Mouse (Mus musculus) neural tube, embryonic 15.5 days (tissue): Measurements from ENCODE around the gene Ppfibp1. TPM values are rescaled to one million over a fixed set of nuclear protein-coding genes. Genes with fewer than 3 reads are reported as not detected.
"Not testable (repeated sequence)": the region's sequence is repeated elsewhere in the genome, so short reads cannot be mapped to it uniquely, and the experiment has no call there.

Experiments used
- ATAC-seq: fragments of 200-750 bp; cut with Nextera tagmentation; 2 replicates; pipeline ENCODE4 v1.8.0; 2017; ENCODE audit warnings: mild to moderate bottlenecking, moderate TSS enrichment, moderate library complexity; ENCODE audit not compliant: low FRiP score
- H3K27ac ChIP-seq: fragments of 300-500 bp; sonication (generic); replicated peaks from 2 replicates; pipeline ENCODE4 v1.5.1; 2015; ENCODE audit warnings: mild to moderate bottlenecking, inconsistent platforms
- H3K27me3 ChIP-seq: fragments of 300-500 bp; sonication (generic); replicated peaks from 2 replicates; pipeline ENCODE4 v1.6.1; 2015; ENCODE audit warnings: inconsistent platforms
- H3K36me3 ChIP-seq: fragments of 300-500 bp; sonication (generic); 2 replicates; pipeline ENCODE4 v1.6.1; 2015; ENCODE audit warnings: inconsistent platforms
- H3K4me1 ChIP-seq: fragments of 300-500 bp; sonication (generic); 2 replicates; pipeline ENCODE4 v1.6.1; 2015; ENCODE audit warnings: inconsistent platforms
- H3K4me2 ChIP-seq: fragments of 300-500 bp; sonication (generic); 2 replicates; pipeline ENCODE4 v1.6.1; 2015; ENCODE audit warnings: inconsistent platforms, mild to moderate bottlenecking, moderate library complexity
- H3K4me3 ChIP-seq: fragments of 300-500 bp; sonication (generic); replicated peaks from 2 replicates; pipeline ENCODE4 v1.5.1; 2015; ENCODE audit warnings: mild to moderate bottlenecking, inconsistent platforms
- H3K9ac ChIP-seq: fragments of 300-500 bp; sonication (generic); replicated peaks from 2 replicates; pipeline ENCODE4 v1.6.1; 2015; ENCODE audit warnings: mild to moderate bottlenecking, inconsistent platforms
- H3K9me3 ChIP-seq: fragments of 300-500 bp; sonication (generic); replicated peaks from 2 replicates; pipeline ENCODE4 v1.6.1; 2016; ENCODE audit warnings: inconsistent platforms
- WGBS: fragments of 180-500 bp; shearing (Covaris S2); methylation state at CpG from one replicate; pipeline ENCODE4 v1.1.7; 2015; ENCODE audit warnings: mixed read lengths; 5-methylcytosine and 5-hydroxymethylcytosine counted together
- polyA plus RNA-seq: library from polyadenylated mRNA; unstranded; fragments of >200 nt; fragmentation: Nextera tagmentation; extraction: Ambion mirVana; gene quantifications from 2 replicates; pipeline ENCODE4 v1.2.1, GENCODE M21; 2015

Ppfibp1 gene
- polyA plus RNA-seq, 1 experiment from 2014 or later: 12.8 TPM

- no peaks in the 10 kb centered on the region for H3K27me3 ChIP-seq
- H3K4me2 ChIP-seq: no peak overlapping the region
- WGBS: 92% methylated on average over 2 of the region's 2 CpGs
- no peaks in the 10 kb centered on the region for H3K4me1 ChIP-seq
- ATAC-seq: no peak
- H3K36me3 ChIP-seq: no peaks in the 10 kb centered on the region
- H3K9me3 ChIP-seq: no peaks in the 10 kb centered on the region
- no peak overlapping the region for H3K9ac ChIP-seq
- H3K27ac ChIP-seq: no peak overlapping the region
- H3K4me3 ChIP-seq: no peak overlapping the region
Measured at GRCm38 (mm10) chr6:146863154-146863553, 25.1 kb upstream of the Ppfibp1 start.

- not testable (repeated sequence) for H3K27ac ChIP-seq, H3K9me3 ChIP-seq, H3K27me3 ChIP-seq, ATAC-seq, H3K4me1 ChIP-seq, H3K4me2 ChIP-seq, H3K9ac ChIP-seq, H3K4me3 ChIP-seq, H3K36me3 ChIP-seq
- 96% methylated on average over 3 of the region's 5 CpGs for WGBS
Measured at GRCm38 (mm10) chr6:146864370-146864769, 23.9 kb upstream of the Ppfibp1 start.

DNA sequence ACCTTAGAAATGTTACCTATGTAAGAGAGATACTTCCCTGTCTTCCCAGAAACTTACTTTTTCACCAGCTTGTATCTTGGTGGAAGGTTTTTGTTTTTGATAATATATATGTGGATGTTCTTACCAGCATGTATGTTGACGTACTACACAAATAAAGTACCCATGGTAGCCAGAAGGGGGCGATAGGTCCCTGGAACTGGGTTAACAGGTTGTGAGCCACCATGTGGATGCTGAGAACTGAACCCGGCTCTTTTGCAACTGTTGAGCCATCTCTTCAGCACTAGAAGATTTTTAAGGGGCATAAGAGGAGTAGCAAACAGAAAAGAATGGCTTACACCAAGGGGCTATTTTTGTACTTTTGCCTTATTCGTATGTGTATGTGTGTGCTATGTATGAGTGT, 22.6 kb upstream of the Ppfibp1 start:
- H3K4me1 ChIP-seq: no peaks in the 10 kb centered on the region
- no peaks in the 10 kb centered on the region for H3K9me3 ChIP-seq
- no peak overlapping the region for H3K4me3 ChIP-seq
- no peak overlapping the region for H3K9ac ChIP-seq
- ATAC-seq: no peak
- WGBS: 79% methylated on average over 4 of the region's 4 CpGs
- H3K27me3 ChIP-seq: no peaks in the 10 kb centered on the region
- no peak overlapping the region for H3K4me2 ChIP-seq
- no peak overlapping the region for H3K27ac ChIP-seq
- no peaks in the 10 kb centered on the region for H3K36me3 ChIP-seq

GRCm38 (mm10) chr6:146871975-146872374, 16.3 kb upstream of the Ppfibp1 start:
- H3K27ac ChIP-seq: no peak overlapping the region
- ATAC-seq: no peak
- 94% methylated on average over 4 of the region's 4 CpGs for WGBS

DNA sequence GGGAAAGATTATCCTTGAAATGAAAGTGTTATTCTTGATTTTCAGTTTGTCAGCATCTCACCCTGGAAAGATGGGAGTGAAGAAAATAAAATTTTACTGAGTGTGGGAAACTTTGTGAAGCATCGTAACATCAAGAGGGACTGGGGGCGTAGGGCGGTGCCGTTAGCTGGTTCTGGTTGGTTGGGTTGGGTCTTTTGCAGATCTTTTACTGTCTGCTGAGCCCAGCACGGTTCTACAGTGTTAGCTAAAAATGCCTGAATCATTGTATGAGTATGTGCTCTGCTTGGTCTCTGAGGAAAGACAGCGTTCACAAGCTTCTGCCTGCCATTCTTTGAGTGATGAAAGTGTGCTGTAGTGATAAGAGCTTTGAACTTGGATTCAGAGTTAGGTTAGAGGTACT, 13.9 kb upstream of the Ppfibp1 start:
- no peak for ATAC-seq
- Histone ChIP-seq H3K9ac (no peak overlapping the region), H3K36me3 (no peaks in the 10 kb centered on the region), H3K27me3 (no peaks in the 10 kb centered on the region), H3K4me1 (no peaks in the 10 kb centered on the region), H3K9me3 (no peaks in the 10 kb centered on the region), H3K4me2 (no peak overlapping the region), H3K27ac (no peak overlapping the region), H3K4me3 (no peak overlapping the region)
- WGBS: 80% methylated on average over 6 of the region's 6 CpGs

More at GRCm38 (mm10) chr6:146871975-146872374, 16.3 kb upstream of the Ppfibp1 start:
- Histone ChIP-seq H3K4me3 (no peak overlapping the region), H3K9ac (no peak overlapping the region), H3K27me3 (no peaks in the 10 kb centered on the region), H3K9me3 (no peaks in the 10 kb centered on the region), H3K4me2 (no peak overlapping the region), H3K36me3 (no peaks in the 10 kb centered on the region), H3K4me1 (no peaks in the 10 kb centered on the region)

GRCm38 (mm10) chr6:146876820-146877219, 11.5 kb upstream of the Ppfibp1 start:
- no peak overlapping the region for H3K4me2 ChIP-seq
- no peaks in the 10 kb centered on the region for H3K36me3 ChIP-seq
- no peaks in the 10 kb centered on the region for H3K4me1 ChIP-seq
- no peak overlapping the region for H3K9ac ChIP-seq
- no peak overlapping the region for H3K27ac ChIP-seq
- WGBS: 98% methylated on average over 2 of the region's 2 CpGs
- no peaks in the 10 kb centered on the region for H3K27me3 ChIP-seq
- ATAC-seq: no peak
- no peaks in the 10 kb centered on the region for H3K9me3 ChIP-seq
- no peak overlapping the region for H3K4me3 ChIP-seq

DNA sequence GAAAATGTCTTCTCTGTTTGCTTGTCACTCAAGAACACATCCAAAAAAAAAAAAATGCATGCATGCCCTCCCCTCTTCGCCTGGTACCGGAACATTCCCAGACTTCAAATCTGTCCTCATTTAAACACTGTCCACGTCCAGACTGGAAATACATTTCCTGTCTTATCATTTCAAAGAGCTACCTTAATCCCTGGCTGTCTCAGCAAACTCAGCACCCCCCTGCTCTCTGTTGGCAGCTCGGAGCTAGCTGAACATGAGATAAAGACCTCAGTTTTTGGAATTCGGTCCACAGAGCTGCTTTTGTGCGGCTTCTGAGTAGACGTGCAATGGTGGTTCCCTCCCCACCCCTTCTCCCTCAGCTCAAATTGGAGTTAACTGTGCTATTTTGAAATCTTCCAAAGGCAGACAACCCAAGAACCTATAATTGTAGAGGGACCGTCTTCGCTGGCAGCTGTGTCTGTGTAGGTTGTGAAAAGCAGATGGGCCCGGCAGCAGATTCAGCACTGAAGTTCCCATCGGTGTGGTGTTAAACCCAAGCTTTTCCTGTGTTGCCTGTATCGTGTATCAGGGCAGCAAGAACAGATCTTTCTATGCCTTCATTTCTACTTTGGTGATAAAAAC, 10.8 kb upstream of the Ppfibp1 start:
- 93% methylated on average over 12 of the region's 12 CpGs for WGBS
- Histone ChIP-seq H3K4me1 (no peaks in the 10 kb centered on the region), H3K4me3 (no peak overlapping the region), H3K9ac (no peak overlapping the region), H3K27me3 (no peaks in the 10 kb centered on the region), H3K36me3 (no peaks in the 10 kb centered on the region), H3K4me2 (no peak overlapping the region), H3K9me3 (no peaks in the 10 kb centered on the region), H3K27ac (no peak overlapping the region)
- no peak for ATAC-seq

GRCm38 (mm10) chr6:146878926-146879325, 9.4 kb upstream of the Ppfibp1 start:
- WGBS: 41% methylated on average over 10 of the region's 10 CpGs
- no peaks in the 10 kb centered on the region for H3K27me3 ChIP-seq
- H3K36me3 ChIP-seq: no peaks in the 10 kb centered on the region
- no peaks in the 10 kb centered on the region for H3K4me1 ChIP-seq
- ATAC-seq: no peak
- H3K9ac ChIP-seq: no peak overlapping the region
- no peak overlapping the region for H3K27ac ChIP-seq
- no peaks in the 10 kb centered on the region for H3K9me3 ChIP-seq
- H3K4me2 ChIP-seq: no peak overlapping the region
- H3K4me3 ChIP-seq: no peak overlapping the region

DNA sequence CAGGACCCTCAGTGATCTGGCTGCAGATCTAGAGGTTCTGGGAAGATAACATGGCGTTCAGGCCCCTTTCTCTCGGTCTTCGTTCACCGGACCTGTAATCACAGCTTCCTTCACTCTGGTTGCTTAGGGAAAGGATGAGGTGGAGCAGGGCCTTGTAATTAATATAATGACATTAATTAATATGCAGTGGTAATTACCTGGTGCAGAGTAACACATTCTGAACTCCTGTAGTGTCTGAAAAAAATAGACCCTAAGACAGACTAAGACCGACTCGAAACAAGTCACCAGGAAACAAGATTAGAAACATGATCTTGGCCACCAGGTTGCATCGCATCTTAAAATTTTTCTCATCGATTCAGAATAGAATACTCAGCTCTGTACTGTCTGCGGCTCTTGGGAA, 8.4 kb upstream of the Ppfibp1 start:
- H3K4me1 ChIP-seq: no peaks in the 10 kb centered on the region
- no peaks in the 10 kb centered on the region for H3K9me3 ChIP-seq
- H3K27ac ChIP-seq: no peak overlapping the region
- ATAC-seq: no peak
- WGBS: 91% methylated on average over 9 of the region's 9 CpGs
- H3K36me3 ChIP-seq: no peaks in the 10 kb centered on the region
- H3K4me2 ChIP-seq: no peak overlapping the region
- no peak overlapping the region for H3K4me3 ChIP-seq
- no peaks in the 10 kb centered on the region for H3K27me3 ChIP-seq
- no peak overlapping the region for H3K9ac ChIP-seq

DNA sequence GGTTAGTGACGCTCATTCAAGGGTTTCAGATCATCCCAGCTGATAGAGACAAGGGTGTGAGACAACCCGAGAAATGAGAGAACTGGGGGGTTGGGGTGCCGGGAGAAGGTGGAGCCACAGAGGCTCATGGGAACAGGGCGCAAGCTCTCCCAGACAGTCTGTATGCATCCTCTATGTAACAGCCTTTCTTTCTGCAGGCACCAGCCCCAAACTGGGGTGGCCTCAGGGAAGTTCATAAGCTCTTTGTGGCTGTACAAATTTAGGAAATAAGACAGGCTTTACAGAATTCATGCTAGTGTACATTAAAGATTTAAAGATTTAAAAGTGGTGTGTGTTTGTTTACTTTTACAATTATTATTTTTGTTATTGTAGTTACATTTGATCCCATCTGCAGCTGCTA, 8.0 kb upstream of the Ppfibp1 start:
- no peaks in the 10 kb centered on the region for H3K4me1 ChIP-seq
- 88% methylated on average over 4 of the region's 4 CpGs for WGBS
- H3K9ac ChIP-seq: no peak overlapping the region
- no peaks in the 10 kb centered on the region for H3K36me3 ChIP-seq
- no peak overlapping the region for H3K4me3 ChIP-seq
- H3K4me2 ChIP-seq: no peak overlapping the region
- H3K9me3 ChIP-seq: no peaks in the 10 kb centered on the region
- no peak overlapping the region for H3K27ac ChIP-seq
- H3K27me3 ChIP-seq: no peaks in the 10 kb centered on the region
- ATAC-seq: no peak

- ATAC-seq: no peak
- H3K36me3 ChIP-seq: no peaks in the 10 kb centered on the region
- no peak overlapping the region for H3K4me2 ChIP-seq
- H3K9ac ChIP-seq: no peak overlapping the region
- H3K4me1 ChIP-seq: 0 out of 2 replicates have a peak, but pooled peaks cover 4% of the 10 kb centered on the region
- H3K27ac ChIP-seq: no peak overlapping the region
- WGBS: 68% methylated on average over 13 of the region's 13 CpGs
- no peak overlapping the region for H3K4me3 ChIP-seq
- H3K9me3 ChIP-seq: no peaks in the 10 kb centered on the region
- no peaks in the 10 kb centered on the region; the same call in 1 of the 2 replicates for H3K27me3 ChIP-seq
Measured at GRCm38 (mm10) chr6:146881896-146882770, 6.2 kb upstream of the Ppfibp1 start.

DNA sequence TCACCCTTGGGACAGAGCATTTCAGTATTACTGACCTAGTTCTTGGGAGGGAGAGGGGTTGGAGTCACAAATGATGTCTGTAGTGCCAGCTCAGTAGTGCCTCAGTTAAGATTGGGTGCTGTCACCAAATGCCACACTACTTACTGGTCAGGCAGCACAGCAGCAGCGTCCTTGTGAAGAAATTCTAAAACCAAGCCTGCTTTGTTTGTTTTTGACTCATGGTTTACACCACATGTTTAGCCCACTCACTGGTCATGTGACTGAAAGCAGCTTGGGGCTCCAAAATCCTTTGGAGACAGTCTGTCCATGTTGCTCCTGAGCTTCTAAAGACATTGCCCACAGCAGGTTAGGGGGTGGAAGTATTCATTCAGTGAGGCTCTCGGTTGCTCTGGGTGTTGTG, 4.9 kb upstream of the Ppfibp1 start:
- ATAC-seq: no peak
- Histone ChIP-seq H3K36me3 (no peaks in the 10 kb centered on the region), H3K9ac (no peak overlapping the region), H3K4me1 (0 out of 2 replicates have a peak, but pooled peaks cover 4% of the 10 kb centered on the region), H3K27me3 (no peaks in the 10 kb centered on the region; the same call in 1 of the 2 replicates), H3K4me2 (no peak overlapping the region), H3K27ac (no peak overlapping the region), H3K9me3 (no peaks in the 10 kb centered on the region), H3K4me3 (no peak overlapping the region)
- WGBS: 72% methylated on average over 2 of the region's 2 CpGs
